Mouse (Mus musculus) heart, embryonic 11.5 days (tissue): Measurements from ENCODE around the gene Cdt1. TPM values are rescaled to one million over a fixed set of nuclear protein-coding genes. Genes with fewer than 3 reads are reported as not detected.

ENCODE experiments used
- ATAC-seq: fragments of 200-750 bp; cut with Nextera tagmentation; replicated peaks from 2 replicates; pipeline ENCODE4 v1.8.0; 2017; ENCODE audit warnings: moderate library complexity; ENCODE audit not compliant: insufficient number of reproducible peaks, low FRiP score, low TSS enrichment
- H3K27ac ChIP-seq: fragments of 300-500 bp; sonication (generic); 2 replicates; pipeline ENCODE4 v1.5.1; 2014; ENCODE audit warnings: mild to moderate bottlenecking, low read depth, low read length
- H3K27me3 ChIP-seq: fragments of 300-500 bp; sonication (generic); 2 replicates; pipeline ENCODE4 v1.6.1; 2014; ENCODE audit warnings: mild to moderate bottlenecking, low read length, mixed read lengths; ENCODE audit not compliant: control insufficient read depth, insufficient read depth
- H3K36me3 ChIP-seq: fragments of 300-500 bp; sonication (generic); 2 replicates; pipeline ENCODE4 v1.6.1; 2014; ENCODE audit warnings: mild to moderate bottlenecking, low read length, moderate library complexity, mixed read lengths; ENCODE audit not compliant: control insufficient read depth, insufficient read depth
- H3K4me1 ChIP-seq: fragments of 300-500 bp; sonication (generic); 2 replicates; pipeline ENCODE4 v1.6.1; 2014; ENCODE audit warnings: low read length; ENCODE audit not compliant: control insufficient read depth, insufficient read depth
- H3K4me2 ChIP-seq: fragments of 300-500 bp; sonication (generic); 2 replicates; pipeline ENCODE4 v1.6.1; 2014; ENCODE audit warnings: mild to moderate bottlenecking, moderate library complexity
- H3K4me3 ChIP-seq: fragments of 300-500 bp; sonication (generic); 2 replicates; pipeline ENCODE4 v1.5.1; 2014; ENCODE audit warnings: low read depth, low read length
- H3K9ac ChIP-seq: fragments of 300-500 bp; sonication (generic); 2 replicates; pipeline ENCODE4 v1.6.1; 2014; ENCODE audit warnings: mild to moderate bottlenecking, low read depth, low read length, moderate library complexity
- H3K9me3 ChIP-seq: fragments of 300-500 bp; sonication (generic); replicated peaks from 2 replicates; pipeline ENCODE4 v1.6.1; 2016; ENCODE audit warnings: low read length; ENCODE audit not compliant: control insufficient read depth
- WGBS: fragments of 180-500 bp; shearing (Covaris S2); extraction: QIAGEN DNeasy Blood & Tissue Kit; methylation state at CpG from one replicate; pipeline ENCODE4 v1.1.7; 2014; ENCODE audit not compliant: insufficient replicate concordance; 5-methylcytosine and 5-hydroxymethylcytosine counted together
- polyA plus RNA-seq: library from polyadenylated mRNA; unstranded; fragments of >200 nt; fragmentation: Nextera tagmentation; extraction: Ambion mirVana; gene quantifications from 2 replicates; pipeline ENCODE4 v1.2.1, GENCODE M21; 2014

Gene Cdt1
- polyA plus RNA-seq, 1 experiment from 2014 or later = 29.5 TPM

DNA sequence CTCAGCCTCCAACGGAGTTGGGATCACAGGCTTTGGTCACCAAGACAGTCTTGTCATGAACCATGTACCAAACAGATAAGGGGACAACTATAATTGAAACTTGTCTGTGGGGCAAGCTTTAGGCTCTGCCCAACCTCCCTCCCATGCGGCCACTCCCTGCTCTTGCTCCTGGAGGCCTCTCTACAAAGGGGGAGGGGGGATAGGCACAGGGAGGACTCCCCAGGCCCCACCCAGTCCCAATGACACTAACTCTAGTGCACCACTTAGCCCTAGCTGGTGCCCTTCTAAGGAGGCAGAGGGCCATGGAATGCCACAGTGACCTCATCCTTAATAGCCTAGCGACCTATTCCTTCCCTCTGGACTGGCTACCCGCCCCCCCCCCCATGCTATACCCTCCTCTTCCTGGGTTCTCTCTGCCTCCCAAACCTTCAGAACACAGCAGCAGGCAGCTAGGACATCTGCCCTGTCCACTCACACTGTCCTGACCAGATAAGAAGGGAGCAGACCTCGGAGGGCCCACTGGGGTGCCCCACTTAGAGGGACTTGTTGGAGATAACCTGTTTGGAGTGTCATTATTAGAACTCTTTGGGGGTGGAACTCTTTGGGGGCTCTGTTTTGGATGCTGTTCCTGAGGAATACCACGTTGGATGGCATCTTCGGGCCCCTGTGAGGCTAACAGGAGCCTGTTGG lies 21.6 kb upstream of the Cdt1 start:
- Histone ChIP-seq H3K9ac (peak overlapping the region; percentile 73), H3K27me3 (no peaks in the 10 kb centered on the region), H3K27ac (peak overlapping the region; percentile 93), H3K4me3 (peak overlapping the region; percentile 87), H3K4me1 (peaks cover 71% of the 10 kb centered on the region), H3K9me3 (no peaks in the 10 kb centered on the region), H3K36me3 (peaks cover 5% of the 10 kb centered on the region), H3K4me2 (peak overlapping the region; percentile 90)
- WGBS = 42% methylated on average over 7 of the region's 7 CpGs
- ATAC-seq = peak; percentile 87

DNA sequence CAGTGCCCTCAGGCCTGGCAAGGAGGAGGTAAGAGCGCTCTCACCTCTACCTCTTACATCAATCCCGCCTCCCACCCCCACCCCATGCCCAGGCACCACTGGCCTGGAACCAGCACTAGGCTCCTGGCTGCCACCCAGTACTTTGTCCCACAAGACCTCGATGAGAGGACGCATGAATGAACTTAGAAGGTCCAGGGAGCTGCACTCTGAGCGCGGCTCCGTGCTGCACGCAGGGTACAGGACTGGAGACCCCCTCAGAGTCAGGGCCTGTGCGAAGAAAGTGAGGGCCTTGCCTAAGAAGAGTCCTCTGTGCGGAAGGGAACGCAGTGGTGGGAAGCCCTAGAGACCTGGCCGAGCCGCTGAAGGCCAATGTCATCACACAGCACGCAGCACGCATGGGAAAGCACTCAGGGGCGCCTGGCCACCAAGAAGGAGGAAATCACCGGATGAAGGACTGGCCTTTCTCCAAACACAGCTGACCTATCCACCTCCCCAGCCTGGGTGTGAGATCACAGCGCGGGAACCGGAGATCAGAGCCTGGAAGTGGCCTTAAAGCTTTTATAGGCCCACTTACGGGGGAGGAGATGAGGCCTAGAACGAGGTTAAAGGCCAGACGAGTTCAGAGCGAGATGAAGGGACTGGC lies 20.9 kb upstream of the Cdt1 start:
- H3K36me3 ChIP-seq = peaks cover 5% of the 10 kb centered on the region
- ATAC-seq = no peak
- no peaks in the 10 kb centered on the region for H3K27me3 ChIP-seq
- peak overlapping the region; percentile 73 for H3K9ac ChIP-seq
- H3K4me1 ChIP-seq = peaks cover 69% of the 10 kb centered on the region
- no peaks in the 10 kb centered on the region for H3K9me3 ChIP-seq
- H3K4me3 ChIP-seq = peak overlapping the region; percentile 87
- peak overlapping the region; percentile 90 for H3K4me2 ChIP-seq
- H3K27ac ChIP-seq = peak overlapping the region; percentile 93
- WGBS = 48% methylated on average over 24 of the region's 24 CpGs

GRCm38 (mm10) chr8:122547815-122548214 lies 20.0 kb upstream of the Cdt1 start:
- ATAC-seq = peak; percentile 46
- Histone ChIP-seq H3K4me3 (peak overlapping the region; percentile 87), H3K36me3 (peaks cover 5% of the 10 kb centered on the region), H3K4me2 (peak overlapping the region; percentile 90), H3K9ac (peak overlapping the region; percentile 73), H3K27ac (peak overlapping the region; percentile 93), H3K4me1 (peaks cover 61% of the 10 kb centered on the region), H3K27me3 (no peaks in the 10 kb centered on the region), H3K9me3 (no peaks in the 10 kb centered on the region)
- WGBS = 28% methylated on average over 5 of the region's 5 CpGs

DNA sequence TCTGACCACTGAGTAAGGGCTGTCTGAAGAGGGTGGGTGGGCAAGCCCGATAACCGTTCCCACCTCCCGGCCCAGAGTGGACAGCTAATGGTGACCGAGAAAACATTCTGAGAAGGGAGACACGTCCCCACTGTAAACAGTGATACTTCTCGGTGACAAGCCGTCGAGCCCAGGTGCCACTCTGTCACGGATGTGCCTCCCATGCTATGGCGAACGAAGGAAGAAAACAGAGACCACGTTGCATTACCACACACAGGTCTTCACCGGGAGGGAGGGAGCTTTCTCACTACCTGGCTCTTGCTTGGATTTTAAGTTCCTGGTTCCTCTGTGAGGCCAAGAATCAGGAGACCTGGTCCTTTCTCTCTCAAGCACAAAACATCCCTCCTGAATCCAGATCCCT lies 19.5 kb upstream of the Cdt1 start:
- H3K36me3 ChIP-seq = peaks cover 3% of the 10 kb centered on the region
- H3K4me3 ChIP-seq = peak overlapping the region; percentile 87
- peaks cover 61% of the 10 kb centered on the region for H3K4me1 ChIP-seq
- H3K4me2 ChIP-seq = peak overlapping the region; percentile 90
- H3K27me3 ChIP-seq = no peaks in the 10 kb centered on the region
- H3K27ac ChIP-seq = peak overlapping the region; percentile 93
- no peak for ATAC-seq
- peak overlapping the region; percentile 54; the same call in 1 of the 2 replicates for H3K9ac ChIP-seq
- H3K9me3 ChIP-seq = no peaks in the 10 kb centered on the region
- WGBS = 54% methylated on average over 13 of the region's 13 CpGs

DNA sequence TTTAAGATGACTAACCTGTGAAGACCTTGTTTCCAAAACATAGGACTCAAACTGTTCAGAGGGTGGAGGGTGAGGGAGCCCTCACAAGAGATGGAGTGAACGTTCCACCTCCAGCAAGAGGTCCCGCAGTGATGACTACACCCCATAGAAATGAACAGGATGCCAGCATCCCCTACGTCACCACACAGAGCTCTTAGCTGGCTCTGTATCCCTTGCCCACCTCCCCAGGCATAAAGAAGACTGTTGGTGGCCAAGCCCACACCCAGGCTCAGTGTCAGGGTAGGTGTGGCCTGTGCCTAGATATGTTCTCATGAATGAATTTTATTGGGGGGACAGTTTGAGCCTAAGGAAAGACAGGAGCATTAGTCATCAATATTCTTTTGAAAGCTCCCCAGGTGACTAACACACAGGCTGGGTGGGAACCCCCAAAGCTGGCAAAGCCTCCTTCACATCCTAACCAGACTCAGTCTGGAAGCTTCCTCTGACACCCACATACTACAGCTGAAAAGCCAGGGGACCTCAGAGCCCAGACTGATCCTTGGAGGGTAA lies 18.9 kb upstream of the Cdt1 start:
- Histone ChIP-seq H3K27ac (peak overlapping the region; percentile 93; the same call in 1 of the 2 replicates), H3K4me1 (peaks cover 60% of the 10 kb centered on the region), H3K36me3 (no peaks in the 10 kb centered on the region; the same call in 1 of the 2 replicates), H3K27me3 (no peaks in the 10 kb centered on the region), H3K4me3 (peak overlapping the region; percentile 87), H3K9me3 (no peaks in the 10 kb centered on the region), H3K4me2 (peak overlapping the region; percentile 90), H3K9ac (peak overlapping the region; percentile 54)
- ATAC-seq = no peak
- WGBS = 62% methylated on average over 3 of the region's 3 CpGs

DNA sequence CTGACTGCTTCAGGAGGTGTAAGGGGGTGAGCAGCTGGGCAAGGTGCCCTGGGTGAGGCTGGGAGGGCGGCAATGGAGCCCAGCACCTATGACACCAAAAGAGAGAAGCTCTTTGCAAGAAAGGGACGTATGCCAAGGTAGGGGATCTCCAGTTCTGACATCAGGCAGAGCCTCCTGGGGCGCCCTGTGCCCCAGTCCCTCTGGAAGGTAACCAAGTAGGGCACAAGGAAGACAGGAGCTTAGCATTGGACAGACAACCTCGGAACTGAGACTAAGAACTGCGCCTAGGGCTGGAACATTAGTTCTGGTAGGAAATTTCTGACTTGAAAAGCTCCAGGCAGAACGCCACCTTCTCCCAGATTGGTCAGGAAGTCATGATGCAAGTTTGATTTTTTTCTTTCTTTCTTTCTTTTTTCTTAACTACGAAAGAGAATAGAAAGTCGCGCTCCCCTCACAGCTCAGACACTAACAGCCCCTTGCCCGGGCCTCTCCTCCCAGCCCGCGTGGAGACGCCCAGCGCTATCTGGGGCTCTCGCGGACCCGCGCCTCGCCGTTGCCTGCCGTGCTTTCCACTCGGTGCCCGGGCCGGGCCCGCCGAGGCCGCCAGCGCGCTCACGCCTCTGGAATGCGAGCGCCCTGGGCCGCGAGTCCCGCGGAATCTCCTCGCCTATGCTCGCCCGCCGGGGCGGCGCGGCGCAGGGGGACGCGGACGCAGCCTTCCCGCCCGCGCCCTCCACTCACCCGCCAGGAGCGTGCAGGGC lies 17.4 kb upstream of the Cdt1 start:
- no peaks in the 10 kb centered on the region for H3K9me3 ChIP-seq
- peak overlapping the region; percentile 87 for H3K4me3 ChIP-seq
- peak; percentile 7 for ATAC-seq
- peak overlapping the region; percentile 98 for H3K9ac ChIP-seq
- H3K27me3 ChIP-seq = no peaks in the 10 kb centered on the region
- peak overlapping the region; percentile 93 for H3K27ac ChIP-seq
- H3K4me2 ChIP-seq = peak overlapping the region; percentile 90
- WGBS = 2% methylated on average over 51 of the region's 52 CpGs
- H3K4me1 ChIP-seq = peaks cover 48% of the 10 kb centered on the region
- no peaks in the 10 kb centered on the region; the same call in 1 of the 2 replicates for H3K36me3 ChIP-seq

DNA sequence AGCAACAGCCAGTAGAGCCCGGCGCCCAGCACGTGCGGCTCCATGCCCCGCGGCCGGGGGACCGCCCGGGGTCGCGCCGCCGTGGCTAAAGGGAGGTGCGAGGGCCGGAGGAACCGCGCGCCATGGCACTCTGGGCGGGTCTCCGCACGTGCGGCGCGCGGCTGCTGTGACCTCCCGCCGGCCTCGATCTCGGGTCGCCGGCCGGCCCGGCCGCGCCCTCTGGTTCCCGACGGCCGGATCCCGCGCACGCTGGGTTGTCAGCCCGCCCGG lies 16.9 kb upstream of the Cdt1 start:
- no peaks in the 10 kb centered on the region for H3K27me3 ChIP-seq
- H3K36me3 ChIP-seq = no peaks in the 10 kb centered on the region; the same call in 1 of the 2 replicates
- whole genome bisulfite sequencing = under 1% methylated on average over 30 of the region's 43 CpGs
- ATAC-seq = peak; percentile 5
- H3K27ac ChIP-seq = peak overlapping the region; percentile 93
- H3K4me2 ChIP-seq = peak overlapping the region; percentile 90
- H3K9ac ChIP-seq = peak overlapping the region; percentile 98
- H3K9me3 ChIP-seq = no peaks in the 10 kb centered on the region
- peaks cover 43% of the 10 kb centered on the region for H3K4me1 ChIP-seq
- peak overlapping the region; percentile 87 for H3K4me3 ChIP-seq

DNA sequence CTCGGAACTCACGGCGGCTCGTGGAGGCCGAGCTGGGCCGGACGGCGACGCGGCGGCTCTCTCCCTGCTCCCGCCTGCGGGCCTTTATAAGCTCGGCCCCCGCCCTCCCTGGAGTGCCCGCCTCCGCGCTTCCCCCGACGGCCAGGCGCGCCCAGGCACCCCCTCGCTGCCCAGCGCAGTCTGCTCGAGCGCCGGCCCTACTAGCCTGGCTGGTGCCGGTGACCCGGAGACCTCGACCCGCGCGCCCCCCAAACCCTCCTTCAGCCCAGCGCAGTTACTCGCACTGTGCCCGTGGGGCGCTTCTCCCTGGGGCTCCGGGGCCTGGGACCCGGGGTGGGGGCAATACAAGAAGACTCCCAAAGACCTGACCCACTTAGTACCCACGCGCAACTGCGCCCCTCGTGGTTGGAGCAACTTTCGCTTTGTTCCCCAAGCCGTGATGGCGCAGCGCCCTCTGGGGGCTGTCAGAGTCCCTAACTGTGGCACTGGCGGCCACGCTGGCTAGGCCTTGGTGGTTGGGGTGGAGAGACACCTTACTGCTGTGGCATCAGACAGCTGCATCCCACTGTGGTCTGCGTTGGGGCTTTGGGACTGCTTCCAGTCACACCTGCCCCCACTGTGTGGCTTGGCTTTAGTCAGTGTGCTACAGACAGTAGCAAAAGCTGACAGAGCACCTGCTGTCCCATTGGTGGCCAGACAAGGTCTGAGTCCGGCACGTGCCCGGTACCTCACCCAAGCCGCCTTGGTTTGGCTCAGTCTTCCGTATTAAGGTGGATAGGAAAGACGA lies 16.4 kb upstream of the Cdt1 start, which contains the start of gene Piezo1:
TSS of gene Piezo1 (minus strand) at position 65 of the 787 bp plus-strand sequence.
- ATAC-seq = peak; percentile 82
- peak within 1 kb of the TSS; percentile 87 for H3K4me3 ChIP-seq
- peak within 1 kb of the TSS; percentile 93 for H3K27ac ChIP-seq
- no peaks in the 10 kb centered on the region for H3K9me3 ChIP-seq
- no peaks in the 10 kb centered on the region for H3K27me3 ChIP-seq
- WGBS = 9% methylated on average over 56 of the region's 56 CpGs
- H3K9ac ChIP-seq = peak within 1 kb of the TSS; percentile 98
- peaks cover 40% of the 10 kb centered on the region for H3K4me1 ChIP-seq
- H3K4me2 ChIP-seq = peak within 1 kb of the TSS; percentile 90
- H3K36me3 ChIP-seq = no peaks in the 10 kb centered on the region; the same call in 1 of the 2 replicates
